Mouse (Mus musculus): ENCODE results near the gene Rtn4rl1. TPM values are rescaled to one million over a fixed set of nuclear protein-coding genes. Genes with fewer than 3 reads are reported as not detected.

Gene Rtn4rl1
- polyA plus RNA-seq, 1 experiment = 0.02 TPM

DNA sequence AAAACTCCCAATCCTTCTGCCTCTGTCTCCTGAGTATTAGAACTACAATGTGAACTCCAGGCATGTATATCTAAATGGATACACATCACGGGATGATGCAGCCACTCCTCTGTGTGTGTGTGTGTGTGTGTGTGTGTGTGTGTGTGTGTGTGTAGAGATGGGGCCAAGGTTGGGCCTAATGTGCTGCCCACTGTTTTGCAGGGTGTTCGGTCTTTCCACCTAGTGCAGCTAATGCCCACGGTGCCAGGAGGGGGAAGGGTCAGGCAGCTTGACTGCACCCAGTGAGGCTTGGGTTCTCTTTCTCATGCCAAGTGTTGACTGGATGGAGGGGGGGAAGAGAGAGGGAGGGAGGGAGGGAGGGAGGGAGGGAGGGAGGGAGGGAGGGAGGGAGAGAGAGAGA is 19.3 kb downstream of the Rtn4rl1 start:
- no peak for TF ChIP-seq GATA1 (IDR thresholded peaks at IDR 0.05; ENCODE audit: low read length)

DNA sequence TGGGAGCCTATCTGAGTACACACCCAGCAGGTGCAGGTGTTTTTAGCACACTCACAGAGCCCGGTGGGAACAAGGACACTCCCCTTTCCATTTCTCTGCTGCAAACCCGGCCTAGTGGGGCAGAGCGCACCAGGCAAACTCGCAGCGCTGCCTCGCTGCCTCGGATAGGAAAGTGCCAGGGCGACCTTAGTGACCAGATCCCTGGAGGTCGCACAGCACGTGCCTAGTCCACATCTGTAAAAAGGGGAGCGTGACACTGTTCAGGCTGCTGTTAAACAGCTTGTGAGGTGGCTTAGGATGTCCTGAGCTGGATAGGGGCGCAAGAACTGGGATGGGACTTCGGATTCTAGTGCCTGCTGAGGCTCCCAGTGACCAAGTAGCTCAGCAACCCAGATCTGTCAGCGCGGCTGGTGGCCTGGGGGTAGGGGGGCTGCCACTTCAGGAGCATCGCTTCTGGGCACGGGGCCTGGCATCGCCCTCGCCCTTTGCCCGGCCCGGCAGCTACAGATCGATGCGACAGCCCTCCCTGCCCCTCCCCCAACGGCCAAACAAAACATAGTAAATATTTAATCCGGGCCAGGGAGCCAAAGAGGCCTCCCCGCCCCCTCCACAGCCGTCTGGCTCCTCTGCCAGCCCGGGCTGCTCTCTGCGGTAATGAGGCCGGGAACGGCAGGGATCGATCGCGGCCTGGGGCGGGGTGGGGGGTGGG is 19.9 kb downstream of the Rtn4rl1 start:
- no peak for TF ChIP-seq GATA1 (IDR thresholded peaks at IDR 0.05; ENCODE audit: low read length)

DNA sequence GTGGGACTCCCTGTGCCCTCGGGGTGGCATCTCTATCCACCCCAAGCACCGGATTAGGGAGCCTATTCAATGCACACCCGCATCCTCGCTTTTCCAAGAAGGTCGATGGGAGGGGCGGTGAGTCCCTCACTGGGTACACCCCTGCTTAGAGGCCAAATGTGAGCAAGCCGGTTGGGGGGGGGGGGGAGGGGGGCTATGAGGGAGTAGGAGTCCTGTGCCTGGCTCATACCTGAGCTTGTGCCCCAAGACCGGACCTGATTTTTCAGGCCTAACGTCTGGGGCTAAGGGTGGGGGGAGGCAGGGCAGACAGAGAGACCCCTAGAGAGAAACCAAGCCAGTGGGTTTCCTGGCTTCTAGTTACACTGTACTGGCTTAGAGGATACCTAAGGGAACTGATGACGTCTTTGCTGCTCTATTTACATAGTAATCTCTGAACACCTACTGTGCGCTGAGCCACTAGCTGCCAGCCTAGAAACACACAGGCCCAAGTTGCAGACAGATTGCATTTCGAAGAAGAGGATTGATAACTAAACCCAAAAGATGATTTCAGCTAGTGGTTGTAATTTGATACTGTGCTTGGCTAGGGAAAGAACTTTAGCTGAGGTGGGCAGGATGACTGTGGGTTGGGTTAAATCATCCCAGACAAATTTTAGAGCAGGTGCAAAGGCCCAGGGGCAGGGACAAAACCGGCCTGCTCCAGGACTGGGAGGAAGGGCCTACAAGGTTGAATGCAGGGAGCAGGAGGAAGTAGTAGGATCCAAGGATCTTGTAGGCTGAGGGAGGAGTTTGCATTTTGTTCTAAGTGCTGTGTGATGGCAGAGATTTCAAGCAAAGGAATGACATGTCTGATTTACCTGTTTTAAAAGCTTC is 20.7 kb downstream of the Rtn4rl1 start:
- no peak for TF ChIP-seq GATA1 (IDR thresholded peaks at IDR 0.05; ENCODE audit: low read length)

DNA sequence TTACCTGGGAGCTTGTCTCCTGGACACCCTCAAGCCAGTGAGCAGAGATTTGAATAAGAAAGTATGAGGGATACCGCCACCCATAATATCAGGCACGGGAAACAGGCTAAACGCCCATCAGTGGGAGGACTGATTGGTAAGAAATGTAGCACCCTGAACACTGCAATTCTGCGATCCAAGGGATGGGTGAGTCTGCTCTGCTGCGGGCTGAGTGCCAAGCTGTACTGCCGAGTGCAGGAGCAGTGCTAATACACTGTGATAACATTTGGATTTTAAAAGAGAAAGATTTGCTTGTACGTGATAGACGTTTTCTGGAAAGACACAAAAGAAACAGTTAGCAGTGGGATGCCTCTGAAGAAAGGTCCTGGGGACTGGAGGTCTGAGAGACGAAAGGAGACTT is 26.5 kb downstream of the Rtn4rl1 start:
- no peak for TF ChIP-seq GATA1 (IDR thresholded peaks at IDR 0.05; ENCODE audit: low read length)

DNA sequence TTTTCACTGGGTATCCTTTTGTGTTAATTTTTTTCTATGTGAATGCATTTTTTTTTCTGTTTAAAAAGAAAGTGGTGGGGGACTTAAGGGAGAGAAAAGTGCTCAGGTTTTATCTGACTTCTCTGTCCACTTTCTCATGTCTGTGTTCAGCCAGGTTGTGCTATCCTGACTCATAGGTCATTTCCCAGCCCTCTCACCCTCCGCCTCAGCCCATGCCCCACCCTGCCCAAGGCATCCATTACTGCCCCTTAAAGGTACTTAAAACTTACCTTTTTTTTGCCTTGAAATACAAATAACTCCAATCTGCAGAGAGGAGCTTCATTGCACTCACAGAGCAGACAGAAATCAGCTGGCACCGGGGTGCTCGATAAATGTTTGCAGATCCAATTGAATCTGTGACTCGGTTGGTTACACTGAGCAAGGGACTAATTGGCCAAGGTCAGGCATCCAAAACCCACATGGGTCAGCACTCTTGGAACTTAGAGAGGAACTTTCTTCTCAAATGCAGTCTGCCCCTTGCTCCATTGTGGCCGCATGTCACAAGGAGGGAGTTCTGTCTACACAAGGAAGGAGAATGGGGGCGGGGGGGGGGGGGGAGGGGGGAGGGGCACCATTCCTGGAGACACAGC is 27.0 kb downstream of the Rtn4rl1 start:
- no peak for TF ChIP-seq GATA1 (IDR thresholded peaks at IDR 0.05; ENCODE audit: low read length)

DNA sequence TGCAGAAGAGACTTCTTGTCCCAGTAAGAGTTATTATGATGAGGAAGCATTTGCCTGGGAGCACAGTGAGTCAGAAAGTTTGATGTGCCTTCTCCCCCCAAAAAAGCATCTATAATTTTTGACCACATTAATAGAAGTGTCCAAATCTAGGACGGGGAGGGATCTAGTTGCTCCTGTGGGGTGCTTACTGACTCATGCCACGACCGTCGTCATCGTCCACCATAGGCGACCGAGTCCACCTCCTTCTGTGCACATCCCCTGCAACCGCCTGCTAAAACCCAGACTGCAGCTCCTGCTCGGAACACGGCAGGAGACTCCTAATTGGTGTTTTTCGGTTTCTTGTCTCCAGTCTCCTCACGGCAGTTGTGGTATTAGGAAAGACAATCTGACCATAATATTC is 30.5 kb downstream of the Rtn4rl1 start:
- TF ChIP-seq GATA1 (IDR thresholded peaks at IDR 0.05; ENCODE audit: low read length) = no peak

DNA sequence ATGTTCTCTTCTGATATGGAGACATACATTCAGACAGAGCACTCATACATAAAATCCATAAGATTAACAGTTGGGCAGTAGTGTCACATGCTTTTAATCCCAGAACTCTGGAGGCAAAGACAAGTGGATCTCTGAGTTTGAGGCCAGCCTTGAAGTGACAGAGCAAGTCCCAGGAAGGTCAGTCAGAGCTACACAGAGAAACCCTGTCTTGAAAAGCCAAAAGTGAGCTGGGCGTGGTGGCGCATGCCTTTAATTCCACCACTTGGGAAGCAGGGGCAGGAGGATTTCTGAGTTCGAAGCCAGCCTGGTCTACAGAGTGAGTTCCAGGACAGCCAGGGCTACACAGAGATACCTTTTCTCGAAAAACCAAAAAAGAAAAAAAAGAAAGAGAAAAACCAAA is 31.3 kb downstream of the Rtn4rl1 start:
- no peak for TF ChIP-seq GATA1 (IDR thresholded peaks at IDR 0.05; ENCODE audit: low read length)

DNA sequence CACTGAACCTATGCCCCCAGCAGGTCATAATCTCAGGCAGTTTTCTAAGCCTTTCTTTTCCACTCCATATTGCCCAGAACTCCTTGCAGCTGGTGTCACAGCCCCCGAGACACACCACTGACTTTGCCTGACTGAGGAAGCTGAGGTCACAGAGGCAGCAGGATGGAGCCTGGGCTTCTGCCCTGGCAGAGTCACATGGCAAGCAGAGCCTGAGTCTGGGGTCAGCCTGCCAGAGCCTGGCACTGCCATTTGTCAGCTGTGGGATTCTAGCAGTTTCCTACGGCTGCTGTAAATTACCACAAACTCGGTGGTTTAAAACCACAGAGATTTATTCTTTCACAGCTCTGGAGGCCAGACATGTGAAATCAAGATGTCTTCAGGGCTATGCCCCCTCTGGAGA is 34.0 kb downstream of the Rtn4rl1 start:
- no peak for TF ChIP-seq GATA1 (IDR thresholded peaks at IDR 0.05; ENCODE audit: low read length)

DNA sequence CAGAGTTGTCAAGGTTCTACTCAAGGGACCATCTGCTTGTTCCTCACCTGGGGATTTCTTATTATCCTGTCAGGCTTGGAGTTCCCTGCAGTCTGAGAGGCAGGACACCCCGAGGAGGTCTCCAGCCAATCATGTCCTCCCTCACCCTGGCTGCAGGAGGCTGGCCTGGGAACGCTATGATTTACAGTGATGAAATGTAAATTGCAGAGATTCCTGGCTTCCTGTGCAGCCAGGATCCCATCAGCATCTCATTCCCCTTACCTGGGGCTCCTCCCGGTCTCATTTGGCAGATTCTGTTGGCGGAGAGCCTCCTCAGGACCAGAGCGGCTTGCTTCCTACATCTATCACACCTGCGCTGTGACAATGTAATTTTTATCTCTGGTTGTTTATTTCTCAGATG is 35.7 kb downstream of the Rtn4rl1 start:
- no peak for TF ChIP-seq GATA1 (IDR thresholded peaks at IDR 0.05; ENCODE audit: low read length)

DNA sequence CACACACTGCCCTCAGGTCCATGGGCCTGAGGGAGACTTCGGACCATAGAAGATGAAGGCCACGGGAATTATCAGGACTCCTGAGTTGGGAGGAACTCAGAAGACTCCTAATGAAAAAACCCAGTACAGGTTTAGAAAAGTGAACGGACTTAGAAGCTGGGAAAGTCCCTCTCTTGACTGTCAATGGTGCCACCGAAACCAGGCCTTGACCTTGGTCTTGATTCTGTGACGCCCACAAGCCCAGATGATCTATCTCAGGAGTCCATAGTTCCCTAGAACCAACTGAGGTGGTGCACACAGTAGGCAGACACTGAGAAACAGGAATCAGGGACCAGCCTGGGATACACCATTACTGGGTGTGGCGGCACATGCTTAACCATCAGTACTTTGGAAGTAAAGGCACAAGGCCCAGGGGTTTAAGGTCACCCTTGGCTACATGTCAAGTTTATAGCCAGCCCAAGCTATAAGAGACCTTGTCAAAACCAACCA is 36.7 kb downstream of the Rtn4rl1 start:
- no peak for TF ChIP-seq GATA1 (IDR thresholded peaks at IDR 0.05; ENCODE audit: low read length)

DNA sequence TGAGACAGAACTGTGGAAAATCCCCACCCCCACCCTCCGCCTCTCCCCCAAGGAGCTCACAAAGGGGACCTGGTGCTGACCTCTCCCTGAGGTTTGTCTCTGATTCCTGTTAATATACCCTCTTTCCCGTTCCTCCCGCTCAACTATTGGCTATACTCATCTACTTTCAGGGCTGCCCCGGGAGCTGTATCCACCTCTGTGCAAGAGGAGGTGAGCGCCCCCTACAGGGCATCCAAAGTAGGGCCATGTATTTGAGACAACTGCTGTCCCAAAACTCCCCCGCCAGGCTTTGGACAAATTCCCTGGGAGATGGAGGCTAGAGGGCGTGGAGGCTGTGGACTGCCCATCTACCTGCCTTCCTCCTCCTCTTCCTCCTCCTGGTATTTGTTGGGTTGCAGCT is 38.2 kb downstream of the Rtn4rl1 start:
- no peak for TF ChIP-seq GATA1 (IDR thresholded peaks at IDR 0.05; ENCODE audit: low read length)

DNA sequence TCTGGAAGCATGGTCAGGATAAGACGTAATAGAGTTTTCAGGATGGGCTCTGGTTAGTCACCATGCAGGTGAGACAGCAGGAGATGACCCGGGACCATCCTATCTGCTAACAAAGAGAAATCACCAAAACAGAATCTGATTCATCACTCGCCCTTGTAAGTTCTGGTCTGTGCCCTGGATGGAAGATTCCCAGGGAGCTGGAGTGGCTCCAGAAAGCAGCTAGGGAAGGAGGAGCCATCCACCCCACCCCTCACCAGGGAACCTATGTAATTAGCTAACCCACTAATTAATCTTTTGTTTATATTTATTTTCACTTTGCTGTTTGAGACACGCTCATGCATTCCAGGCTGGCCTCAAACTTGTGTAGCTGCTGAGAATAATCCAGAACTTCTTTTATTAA is 38.9 kb downstream of the Rtn4rl1 start:
- TF ChIP-seq GATA1 (IDR thresholded peaks at IDR 0.05; ENCODE audit: low read length) = no peak

DNA sequence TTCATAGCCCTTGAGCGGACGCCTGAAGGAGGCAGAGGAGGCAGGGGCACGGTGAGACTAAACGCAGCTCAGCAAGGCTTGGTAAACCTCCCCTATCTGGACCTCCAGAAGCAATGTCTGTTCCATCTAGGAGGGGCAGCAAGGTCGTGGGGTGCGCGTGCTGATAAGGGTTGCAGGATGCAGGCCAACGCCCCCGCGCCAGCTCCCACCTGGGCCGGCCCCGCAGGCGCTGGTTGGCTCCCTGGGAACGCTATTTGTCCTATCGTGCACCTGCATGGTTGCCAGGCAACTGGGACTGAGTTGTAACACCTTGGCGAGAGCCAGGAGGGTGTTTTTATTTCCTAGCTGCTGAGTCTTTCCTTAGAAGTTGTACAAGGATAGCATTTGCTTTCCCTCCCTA is 41.2 kb downstream of the Rtn4rl1 start:
- TF ChIP-seq GATA1 (IDR thresholded peaks at IDR 0.05; ENCODE audit: low read length) = no peak

DNA sequence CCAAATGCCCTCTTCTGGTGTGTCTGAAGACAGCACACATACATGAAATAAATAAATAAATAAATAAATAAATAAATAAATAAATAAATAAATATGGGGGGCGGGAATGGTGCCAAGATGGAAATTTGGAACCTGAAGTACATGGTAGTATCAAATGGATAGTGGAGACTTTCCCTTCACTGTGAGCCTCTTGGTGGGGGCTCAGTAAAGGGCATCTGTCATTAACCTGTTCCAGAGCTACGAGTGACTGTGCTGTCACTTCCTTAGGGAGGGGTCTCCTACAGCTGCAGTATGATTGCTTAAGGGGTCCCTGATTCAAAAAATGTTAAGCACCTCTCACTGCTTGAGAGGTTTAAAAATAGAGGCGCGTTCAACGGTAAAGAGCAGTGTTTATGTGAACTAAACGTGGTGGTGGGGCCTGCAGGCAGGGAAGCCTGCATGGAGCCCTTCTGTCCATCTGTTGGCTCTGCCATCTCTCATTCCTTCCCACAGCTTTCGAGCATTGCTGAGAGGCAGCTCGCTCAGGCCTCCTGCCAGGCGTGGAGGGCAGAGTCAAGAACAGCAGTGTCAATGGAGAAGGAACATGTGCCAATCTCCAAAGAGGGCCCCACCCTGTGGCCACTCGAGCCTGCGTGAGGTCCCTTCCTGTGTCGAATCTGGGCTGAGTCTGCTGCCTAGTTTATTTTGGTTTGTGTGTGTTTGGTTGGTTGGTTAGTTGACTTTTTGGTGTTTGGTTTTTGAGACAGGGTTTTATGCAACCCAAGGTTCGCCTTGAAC is 46.8 kb downstream of the Rtn4rl1 start:
- no peak for TF ChIP-seq GATA1 (IDR thresholded peaks at IDR 0.05; ENCODE audit: low read length)

DNA sequence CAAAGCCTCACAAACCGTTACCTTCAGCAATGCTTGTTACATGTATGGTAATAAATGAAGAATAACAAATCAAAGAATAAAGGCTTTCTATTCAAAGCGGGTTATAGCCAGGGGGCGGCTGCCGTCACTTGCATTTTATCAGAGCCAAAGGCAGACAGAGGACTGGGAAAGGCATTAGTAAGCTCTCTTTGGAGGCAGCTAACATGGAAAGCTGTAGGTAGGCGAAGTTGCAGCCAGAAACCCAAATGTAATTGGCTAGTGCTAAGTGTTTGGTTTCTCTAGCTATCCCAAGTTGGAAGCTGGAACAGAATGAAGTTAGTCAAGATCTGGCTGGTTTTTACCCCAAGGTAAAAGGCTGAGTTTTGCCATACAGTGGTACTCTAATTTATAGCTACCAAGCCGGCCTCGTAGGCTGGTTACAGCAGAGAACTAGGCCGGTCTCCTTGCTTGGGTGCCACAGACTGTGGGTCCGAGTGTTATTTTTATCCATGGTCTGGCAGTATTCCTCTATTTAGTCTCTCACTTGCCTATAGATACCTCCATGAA is 49.2 kb downstream of the Rtn4rl1 start:
- no peak for TF ChIP-seq GATA1 (IDR thresholded peaks at IDR 0.05; ENCODE audit: low read length)
